Mouse (Mus musculus) CH12F3 (cell line): ENCODE data around the gene Capn5.

Experiments
- in situ Hi-C: fragments of 300-500 bp; cut with MboI; formaldehyde crosslinking; loops from 2 replicates; pipeline ENCODE4 v1.14.3; 2020; ENCODE audit warnings: low sequenced_read_pairs

Capn5 gene

DNA sequence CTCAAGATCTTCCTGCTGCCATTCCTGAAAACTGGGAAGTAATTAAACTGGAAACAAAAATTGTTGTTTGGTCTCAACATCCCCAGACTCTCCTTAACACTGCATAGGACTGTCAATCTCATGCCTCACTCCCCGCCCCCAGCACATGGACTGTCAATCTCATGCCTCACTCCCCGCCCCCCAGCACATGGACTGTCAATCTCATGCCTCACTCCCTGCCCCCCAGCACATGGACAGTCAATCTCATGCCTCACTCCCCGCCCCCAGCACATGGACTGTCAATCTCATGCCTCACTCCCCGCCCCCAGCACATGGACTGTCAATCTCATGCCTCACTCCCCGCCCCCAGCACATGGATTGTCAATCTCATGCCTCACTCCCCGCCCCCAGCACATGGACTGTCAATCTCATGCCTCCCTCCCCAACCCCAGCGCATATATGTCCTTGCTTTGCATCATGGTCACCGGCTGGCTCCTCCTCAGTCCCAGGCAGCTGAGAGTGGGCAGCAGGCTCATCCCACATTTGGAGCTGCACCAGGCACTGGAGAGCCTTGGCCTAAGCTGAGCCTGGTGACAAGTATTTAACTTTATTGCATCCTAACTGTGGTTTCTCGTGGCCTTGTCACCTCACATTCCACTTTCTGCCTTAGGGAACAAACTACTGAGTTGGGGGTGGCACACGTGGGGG lies 29.2 kb downstream of the Capn5 start:
- in situ Hi-C loops, result no loop called here

DNA sequence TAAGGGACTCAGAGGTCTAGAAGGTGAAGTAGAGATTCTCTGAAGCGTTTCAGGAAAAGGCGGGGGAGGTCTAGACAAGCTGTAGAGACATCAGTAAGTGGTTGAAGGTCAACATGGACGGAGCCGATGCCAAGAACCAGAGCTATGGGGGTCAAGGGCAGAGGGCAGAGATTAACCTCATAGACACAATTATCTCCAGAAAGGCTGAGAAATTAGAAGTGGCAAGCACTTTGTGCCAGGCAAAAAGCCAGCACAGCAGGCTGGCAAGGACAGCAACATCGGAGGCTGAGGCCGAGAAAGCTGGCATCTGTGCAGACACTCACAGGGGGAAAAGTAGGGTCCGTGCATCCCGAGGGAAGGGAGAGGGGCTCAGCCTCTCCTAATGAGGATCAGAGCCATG lies 30.3 kb downstream of the Capn5 start:
- in situ Hi-C loops, result no loop called here

DNA sequence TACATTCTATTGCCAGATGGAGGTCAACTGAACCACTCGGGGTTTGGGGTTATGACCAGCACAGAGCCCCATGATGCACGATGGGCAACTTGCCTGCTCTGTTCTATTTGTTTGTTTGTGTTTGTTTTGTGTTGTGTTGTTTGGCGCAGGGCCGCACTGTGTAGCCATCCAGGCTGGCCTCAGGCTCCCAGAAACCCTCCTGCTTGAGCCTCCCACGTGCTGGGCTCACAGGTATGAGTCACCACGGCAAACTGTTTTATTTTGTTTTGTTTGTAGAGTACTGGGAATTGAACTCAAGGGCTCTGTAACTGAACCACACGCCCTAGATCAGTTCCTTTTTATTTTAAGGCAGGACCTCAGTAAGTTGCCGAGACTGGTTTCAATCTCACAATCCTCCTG lies 31.6 kb downstream of the Capn5 start:
- in situ Hi-C loops, result no loop called here

DNA sequence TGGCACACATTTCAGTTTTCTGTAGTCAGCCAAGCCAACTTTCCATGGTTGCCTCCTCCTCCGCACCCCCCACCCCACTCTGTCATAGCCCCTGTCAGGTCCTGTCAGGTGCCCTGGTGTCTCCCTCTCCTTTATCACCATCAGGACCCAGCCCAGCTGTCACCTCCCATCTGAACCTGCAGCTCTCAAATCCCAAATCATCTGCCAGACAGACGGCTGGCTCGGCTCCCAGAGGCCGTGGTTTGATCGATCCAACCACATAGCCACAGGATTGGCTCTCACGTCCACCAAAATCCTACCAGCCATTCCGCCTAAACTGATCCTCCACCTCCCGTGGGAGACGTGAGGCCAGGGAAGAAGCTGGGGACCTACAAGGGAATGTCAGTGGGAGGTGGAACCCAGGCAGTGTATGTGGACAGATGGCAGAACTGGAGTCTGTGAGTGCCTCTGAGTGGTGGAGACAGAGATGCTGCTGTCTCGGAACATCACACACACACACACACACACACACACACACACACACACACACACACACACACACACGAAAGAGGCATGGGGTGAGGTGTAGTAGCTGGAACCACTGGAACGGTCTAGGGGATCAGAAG lies 32.1 kb downstream of the Capn5 start:
- in situ Hi-C loops, result no loop called here

DNA sequence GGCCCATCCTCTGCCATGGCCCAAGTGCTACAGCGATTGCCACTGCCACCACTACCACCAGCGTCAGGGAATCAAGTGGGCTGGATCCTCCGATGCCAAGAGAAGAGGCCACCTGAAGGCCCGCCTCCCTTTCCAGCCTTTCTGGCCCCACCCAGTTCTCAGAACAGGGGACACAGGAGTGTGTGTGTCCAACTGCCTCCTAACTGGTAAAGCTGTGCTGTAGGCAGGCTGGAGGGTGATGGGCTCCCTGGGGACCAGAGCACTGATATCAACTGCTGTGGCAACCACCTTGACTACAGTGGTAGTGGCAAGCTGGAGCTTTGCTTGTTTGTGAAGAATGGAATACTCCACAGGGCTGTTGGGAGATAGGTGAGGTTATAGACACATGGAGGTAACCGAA lies 32.7 kb downstream of the Capn5 start, which contains the start of gene Omp:
Gene Omp (minus strand): TSS at position 101 of the 400 bp plus-strand sequence.
- in situ Hi-C loops, result no loop called here

DNA sequence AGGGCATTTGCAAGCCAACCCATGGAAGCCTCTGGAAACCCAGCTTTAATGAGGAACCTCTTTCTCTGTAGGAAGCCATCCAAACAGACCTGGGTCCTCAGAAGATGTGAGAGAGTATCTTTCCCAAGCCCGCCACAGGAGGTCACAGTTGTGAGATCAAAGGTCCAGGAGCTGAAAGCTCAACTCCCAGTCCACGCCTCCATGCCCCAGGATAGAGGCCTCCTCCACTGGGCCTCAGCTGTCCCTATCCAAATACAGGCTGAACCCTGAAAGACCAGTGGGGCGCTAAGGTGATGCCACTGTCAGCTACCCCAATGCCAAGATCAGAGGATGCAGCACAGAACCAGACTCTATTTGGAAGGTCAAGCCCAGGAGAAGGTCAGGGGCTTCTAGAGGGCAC lies 35.4 kb downstream of the Capn5 start:
- in situ Hi-C loops, result no loop called here

DNA sequence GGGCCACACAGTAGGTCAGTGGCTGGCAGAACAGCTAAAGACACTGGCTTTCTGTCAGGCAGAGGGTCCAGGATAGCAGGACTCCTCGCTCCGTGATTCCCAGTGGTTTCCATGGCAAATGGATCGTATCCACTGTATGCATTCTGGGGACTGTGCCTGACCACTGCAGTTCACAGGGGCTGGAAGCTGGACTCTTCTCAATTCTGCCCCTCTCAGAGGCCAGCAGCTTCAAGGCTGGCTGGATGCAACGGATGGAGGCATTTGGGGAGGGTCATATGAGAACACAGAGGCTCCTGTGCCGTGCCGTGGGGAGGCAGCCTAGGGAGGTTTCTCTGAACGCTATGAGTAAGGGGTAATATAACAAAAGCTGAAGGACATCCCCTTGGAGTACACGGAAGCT lies 35.8 kb downstream of the Capn5 start:
- in situ Hi-C loops, result no loop called here

DNA sequence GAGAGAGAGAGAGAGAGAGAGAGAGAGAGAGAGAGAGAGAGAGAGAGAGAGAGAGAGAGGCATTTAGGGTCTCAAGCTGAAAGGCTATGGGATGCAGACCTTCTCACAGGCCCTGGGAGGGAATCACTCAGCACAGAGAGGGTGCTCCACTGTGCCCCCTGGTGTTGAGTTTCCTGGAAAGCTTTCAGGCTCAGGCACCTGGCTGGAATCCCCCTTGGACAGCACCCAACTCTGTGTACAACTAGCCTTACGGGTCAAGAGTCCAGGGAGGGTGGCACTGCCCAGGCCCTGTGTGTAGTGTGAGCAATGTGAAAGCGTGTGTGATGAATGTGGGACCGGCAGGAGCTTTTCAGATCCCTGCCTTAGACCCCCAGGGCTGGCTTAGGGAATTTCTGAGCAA lies 36.9 kb downstream of the Capn5 start:
- in situ Hi-C loops, result no loop called here

DNA sequence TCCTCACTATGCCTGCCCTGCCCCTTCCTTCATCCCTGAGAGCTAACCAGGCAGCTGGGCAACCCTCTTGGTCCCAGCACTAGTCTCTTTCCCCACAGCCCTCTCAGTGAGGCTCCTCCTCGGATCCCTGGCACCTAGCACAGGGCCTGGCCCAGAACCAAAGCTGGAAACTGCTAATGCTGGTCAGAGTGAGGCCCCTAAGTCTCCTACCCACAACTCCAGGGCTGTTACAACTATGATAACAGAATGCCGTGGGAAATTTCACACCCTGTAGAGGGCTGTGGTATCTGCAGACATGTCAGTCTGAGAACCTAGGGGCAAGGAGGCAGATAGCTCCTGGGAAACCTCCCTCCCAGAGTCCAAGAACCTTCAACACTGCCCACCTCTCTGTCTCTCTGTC lies 37.5 kb downstream of the Capn5 start:
- in situ Hi-C loops, result no loop called here

DNA sequence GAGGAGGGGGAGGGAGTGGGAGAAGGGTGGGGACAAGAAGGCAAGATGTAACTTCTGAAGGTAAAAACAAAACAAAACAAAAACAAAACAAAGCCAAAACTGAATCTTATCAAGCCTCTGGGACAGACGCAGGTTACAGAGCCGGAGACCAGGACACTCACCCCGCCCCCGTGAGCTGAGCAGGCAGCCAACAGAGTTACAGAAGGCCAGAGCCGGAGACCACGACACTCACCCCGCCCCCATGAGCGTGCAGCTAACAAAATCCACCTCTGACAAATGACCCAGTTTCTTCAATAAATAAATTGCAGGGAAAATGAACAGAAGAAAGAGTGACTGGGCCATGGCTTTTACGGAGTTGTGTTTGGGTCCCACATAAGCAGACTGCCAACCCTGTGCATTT lies 38.9 kb downstream of the Capn5 start:
- in situ Hi-C loops, result no loop called here

DNA sequence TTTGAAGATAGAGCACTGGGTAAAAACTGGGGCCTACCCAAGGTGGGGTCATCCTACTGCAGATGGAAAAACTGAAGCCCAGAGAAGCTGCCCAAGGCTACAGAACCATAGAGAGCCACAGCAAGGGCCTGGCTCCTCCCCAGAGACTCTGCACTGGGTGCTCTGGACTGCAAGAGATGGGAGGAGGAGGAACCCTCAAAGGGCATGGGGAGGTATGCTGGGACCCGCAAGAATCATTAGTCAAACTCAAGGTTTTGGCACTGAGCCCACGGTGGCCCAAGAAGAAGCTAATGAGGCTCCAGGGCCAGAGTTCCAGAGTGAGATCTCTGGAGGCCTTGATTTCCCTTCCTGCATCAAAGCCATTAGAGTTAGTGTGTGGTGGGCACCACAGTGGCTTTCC lies 40.1 kb downstream of the Capn5 start:
- in situ Hi-C loops, result no loop called here

DNA sequence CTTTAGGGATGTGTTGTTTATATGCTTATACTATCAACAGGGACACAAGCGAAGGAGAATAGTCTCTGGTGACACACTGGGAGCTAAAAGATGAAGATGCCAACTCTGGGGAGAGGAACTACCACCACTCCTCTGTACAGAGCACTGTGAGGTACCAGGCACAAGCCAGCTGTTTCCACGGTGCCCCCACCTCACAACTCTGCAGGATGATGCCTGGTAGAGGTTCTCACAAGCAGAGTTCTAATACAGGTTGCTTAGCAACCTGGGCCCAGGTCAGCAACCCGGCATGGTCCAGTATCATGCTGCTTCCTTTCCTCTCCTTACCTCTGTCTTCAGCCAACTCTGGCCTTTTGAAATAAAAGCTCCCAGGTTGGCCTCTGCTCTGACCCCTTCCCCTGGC lies 40.5 kb downstream of the Capn5 start:
- in situ Hi-C loops, result no loop called here

DNA sequence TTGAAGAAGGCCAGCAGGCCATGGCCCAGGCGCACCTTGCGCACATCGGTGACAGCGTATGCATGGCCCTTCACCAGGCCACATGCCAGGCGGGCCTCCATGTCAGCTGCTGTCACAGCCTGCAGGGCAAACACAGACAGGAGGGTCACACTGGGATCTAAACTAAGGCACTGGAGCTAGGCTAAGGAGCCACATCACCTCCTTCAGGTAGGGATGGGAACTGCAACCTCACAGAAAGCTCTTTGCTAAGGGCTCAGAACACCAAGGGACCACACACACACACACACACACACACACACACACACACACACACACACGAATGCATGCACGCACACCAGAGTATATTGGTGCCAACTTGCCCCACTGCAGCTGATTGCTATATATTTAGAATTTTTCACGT lies 46.3 kb downstream of the Capn5 start:
- in situ Hi-C loops, result no loop called here

DNA sequence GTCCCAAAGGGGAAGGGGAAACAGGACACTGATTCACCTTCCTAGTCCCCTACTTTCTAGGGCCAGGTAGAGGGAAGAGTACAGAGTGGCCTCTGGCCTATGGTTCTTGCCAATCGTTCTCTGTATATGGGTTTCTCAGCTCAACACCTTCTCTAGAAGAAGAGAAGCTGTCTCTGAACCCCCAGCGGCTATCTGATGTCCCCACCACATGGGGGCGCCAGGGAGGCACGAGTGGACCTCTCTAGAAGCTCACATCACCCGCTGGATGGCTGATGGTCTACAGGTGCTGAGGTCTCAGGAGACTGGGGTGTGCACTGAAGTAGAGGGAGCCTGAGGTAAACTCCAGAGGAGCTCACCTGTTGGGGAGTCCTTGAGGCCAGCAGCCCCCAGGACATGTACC lies 52.6 kb downstream of the Capn5 start:
- in situ Hi-C loops, result loop anchor here (10.0 kb wide), 1 partner anchor 141 kb away; no protein-coding TSS in a partner anchor

DNA sequence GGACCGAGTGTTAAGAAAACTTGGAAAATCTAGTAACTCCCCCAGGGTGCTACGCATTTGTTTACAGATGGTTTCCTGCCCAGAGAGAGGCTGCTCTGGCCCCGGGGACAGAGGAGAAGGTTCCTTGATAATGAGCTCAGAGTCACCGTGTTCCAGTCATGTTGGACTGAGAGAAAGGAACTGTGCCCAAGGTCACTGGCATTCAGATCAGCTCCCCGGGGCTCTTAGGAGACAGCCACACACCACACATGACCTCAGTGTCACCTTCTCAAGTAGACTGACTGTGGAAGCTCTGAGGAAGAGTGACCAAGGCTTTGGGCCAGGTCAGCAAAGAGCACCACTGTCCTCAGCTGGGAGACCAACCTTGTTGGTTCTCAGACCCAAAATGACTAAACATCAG lies 53.4 kb downstream of the Capn5 start:
- in situ Hi-C loops, result loop anchor here (10.0 kb wide), 1 partner anchor 140 kb away; no protein-coding TSS in a partner anchor

DNA sequence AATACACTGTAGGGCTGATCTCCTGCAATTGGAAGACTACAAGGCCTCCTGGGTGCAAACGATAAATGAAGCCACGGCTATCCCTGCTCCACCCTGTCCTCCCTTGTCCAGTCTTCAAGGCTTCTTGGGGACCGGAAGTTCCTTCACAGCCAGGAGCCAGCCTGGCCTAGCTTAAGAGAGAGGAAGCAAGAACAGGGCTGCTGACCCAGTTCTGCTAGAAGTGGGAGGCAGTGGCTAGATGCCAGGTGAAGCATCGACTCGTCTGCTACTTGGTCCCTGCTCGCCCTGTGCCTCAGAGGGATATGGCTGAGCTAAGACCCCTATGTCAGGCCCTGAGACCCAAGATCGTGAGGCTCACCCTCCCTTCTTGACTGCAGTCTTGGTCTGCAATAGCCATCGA lies 56.4 kb downstream of the Capn5 start:
- in situ Hi-C loops, result loop anchor here (10.0 kb wide), 1 partner anchor 137 kb away; no protein-coding TSS in a partner anchor

DNA sequence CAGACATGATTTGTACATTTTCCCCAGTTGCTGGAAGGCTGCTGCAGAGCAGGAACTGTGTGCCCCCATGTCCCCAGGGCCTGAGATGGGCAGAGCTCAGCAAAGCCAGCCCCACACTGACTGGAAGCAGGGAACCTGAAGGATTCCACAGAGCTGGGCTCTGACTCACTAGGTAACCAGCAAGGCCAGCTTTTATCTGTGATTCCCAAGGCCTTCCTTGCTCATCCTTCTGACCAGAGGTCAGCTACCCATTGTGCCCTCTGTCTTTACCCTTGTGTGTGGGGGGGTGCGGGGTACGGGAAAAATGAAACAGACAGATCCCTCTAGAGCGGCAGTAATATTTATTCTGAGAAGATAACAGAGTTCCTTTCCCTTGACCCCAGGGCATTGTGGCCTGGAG lies 56.8 kb downstream of the Capn5 start:
- in situ Hi-C loops, result loop anchor here (10.0 kb wide), 1 partner anchor 136 kb away; no protein-coding TSS in a partner anchor

DNA sequence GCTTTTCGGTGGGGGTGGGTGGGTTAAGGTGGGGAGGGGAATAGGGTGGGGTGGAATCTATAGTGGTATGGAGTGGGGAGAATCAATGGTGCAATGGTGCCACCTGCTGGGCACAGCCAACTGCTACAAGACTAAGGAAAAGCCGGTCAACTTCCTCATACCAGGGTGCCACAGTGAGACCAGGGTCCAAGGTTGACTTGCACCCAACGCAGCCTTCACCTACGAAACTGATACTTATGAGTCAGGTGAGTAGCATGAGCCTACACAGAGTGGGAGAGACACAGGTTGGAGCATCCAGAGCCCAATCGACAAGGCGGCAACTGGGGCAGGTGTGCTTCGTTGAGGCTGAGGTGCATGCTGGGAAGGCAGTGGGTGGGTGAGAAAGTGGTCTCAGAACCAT lies 57.7 kb downstream of the Capn5 start:
- in situ Hi-C loops, result loop anchor here (10.0 kb wide), 1 partner anchor 136 kb away; no protein-coding TSS in a partner anchor

DNA sequence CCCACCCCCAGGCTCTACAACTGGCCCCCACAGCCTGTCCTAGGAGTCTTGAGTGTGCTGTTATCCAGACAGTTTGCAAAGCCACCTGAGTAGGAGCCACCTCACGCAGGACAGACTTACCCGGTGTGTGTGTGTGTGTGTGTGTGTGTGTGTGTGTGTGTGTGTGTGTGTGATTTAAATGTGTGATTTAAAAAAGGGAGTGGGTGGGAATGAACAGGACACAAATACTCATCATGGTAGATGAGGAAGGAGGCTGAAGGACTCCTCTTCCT lies 58.2 kb downstream of the Capn5 start:
- in situ Hi-C loops, result loop anchor here (10.0 kb wide), 1 partner anchor 135 kb away; no protein-coding TSS in a partner anchor

DNA sequence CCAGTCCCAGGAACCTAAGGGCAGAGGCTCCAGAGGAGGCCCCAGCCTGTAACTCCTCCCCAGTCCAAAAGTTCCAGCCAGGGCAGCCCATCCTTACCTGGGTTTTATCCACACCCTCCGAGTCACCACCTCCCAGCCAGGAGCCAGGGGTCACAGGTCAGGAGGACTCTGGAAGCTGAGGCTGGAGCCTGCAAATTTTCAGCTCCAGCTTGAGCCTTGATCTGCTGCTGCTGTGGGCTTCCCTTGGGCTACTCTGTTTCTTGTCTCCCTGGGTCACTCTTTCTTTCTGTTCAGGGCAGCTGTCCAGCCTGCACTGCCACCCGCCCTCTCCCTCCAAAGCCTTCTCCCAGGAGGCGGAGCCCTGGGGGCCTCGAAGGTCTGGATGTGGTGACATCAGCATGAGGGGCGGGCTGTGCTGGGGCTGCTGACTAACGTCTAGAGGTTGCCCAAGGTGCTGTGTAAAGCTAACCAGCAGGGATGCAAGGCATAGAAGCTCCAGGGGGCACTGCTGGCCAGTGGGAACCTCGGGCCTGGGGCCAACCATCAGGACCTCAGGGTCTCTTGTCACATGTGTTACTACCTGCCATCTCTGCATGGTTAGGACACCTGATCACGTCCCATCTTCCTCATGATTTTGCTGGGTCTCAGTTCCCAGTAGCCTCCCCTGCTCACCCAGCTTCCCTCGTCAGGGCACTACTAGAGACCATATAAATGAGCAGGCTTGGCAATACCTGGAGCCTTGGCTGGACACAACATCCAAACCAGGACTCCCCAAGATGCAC lies 58.7 kb downstream of the Capn5 start, which contains the start of gene Myo7a:
Gene Myo7a (minus strand): TSS at position 346 of the 782 bp plus-strand sequence.
- in situ Hi-C loops, result no loop called here

DNA sequence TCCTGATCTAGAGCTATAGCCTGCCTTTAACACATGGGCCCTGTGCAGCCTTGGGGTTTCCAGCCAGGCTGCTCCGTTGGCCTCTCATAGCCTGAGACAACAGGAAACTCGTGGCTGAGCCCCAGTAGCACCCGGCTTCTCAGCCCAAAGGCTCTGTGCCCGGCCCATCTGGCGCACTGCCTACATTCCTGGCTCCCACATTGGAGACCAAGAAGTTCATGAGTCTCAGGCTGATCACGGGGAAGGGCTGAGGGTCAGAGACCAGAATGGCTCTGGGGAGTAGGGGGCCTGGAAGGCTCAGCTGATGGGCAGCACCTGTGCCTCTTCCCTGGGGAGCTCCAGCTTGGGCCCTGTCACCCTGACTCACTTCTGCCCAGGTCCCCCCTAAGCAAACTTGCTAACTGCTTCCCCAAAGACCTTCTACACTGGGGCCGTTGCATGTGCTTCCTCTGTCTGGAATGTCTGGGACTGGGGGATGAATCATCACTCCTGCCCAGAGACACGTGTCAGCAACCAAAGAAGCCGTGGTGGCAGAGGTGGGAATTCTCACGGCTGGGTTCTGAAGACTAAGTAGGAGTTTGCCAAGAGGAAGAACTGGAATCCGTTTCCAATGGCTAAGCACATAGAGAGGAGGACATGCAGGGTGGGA lies 60.9 kb downstream of the Capn5 start:
- in situ Hi-C loops, result no loop called here
